Mouse (Mus musculus): ENCODE data around the gene March10. TPM values are rescaled to one million over a fixed set of nuclear protein-coding genes. Genes with fewer than 3 reads are reported as not detected.

The March10 gene
- polyA plus RNA-seq (2011; ENCODE audit: insufficient read depth, insufficient read length, low read depth, missing spikeins), result 0.37 TPM in 1 of 2 replicates, not detected in the other

- no peak within 1 kb of the TSS for H3K27ac ChIP-seq (ENCODE audit: insufficient read depth, low read length)
- no peak within 1 kb of the TSS for H3K9ac ChIP-seq (ENCODE audit: low read depth, poor library complexity, severe bottlenecking)
- TF ChIP-seq EP300 (IDR thresholded peaks at IDR 0.05; ENCODE audit: insufficient read depth, low read depth, low read length), result no peak
- TF ChIP-seq POLR2A (IDR thresholded peaks at IDR 0.05; ENCODE audit: insufficient read depth, low read length), result no peak
- no peak for TF ChIP-seq CTCF (IDR thresholded peaks at IDR 0.05; ENCODE audit: low read depth, low read length)
- no peaks in the 10 kb centered on the region for H3K9me3 ChIP-seq (replicated peaks; ENCODE audit: control insufficient read depth, insufficient read depth, low read length, poor library complexity, severe bottlenecking)
- no peaks in the 10 kb centered on the region for H3K36me3 ChIP-seq (ENCODE audit: control insufficient read depth, insufficient read depth, low read length, poor library complexity, severe bottlenecking)
- no peaks in the 10 kb centered on the region for H3K4me1 ChIP-seq (ENCODE audit: control insufficient read depth, insufficient read depth, low read length)
- H3K27me3 ChIP-seq (ENCODE audit: control insufficient read depth, insufficient read depth, low read length, poor library complexity, severe bottlenecking), result no peaks in the 10 kb centered on the region; the same call in 1 of the 2 replicates
- peak within 1 kb of the TSS; percentile 33; the same call in 1 of the 2 replicates for H3K4me3 ChIP-seq (ENCODE audit: low read depth, low read length)
Observed at GRCm38 (mm10) chr11:105456497-105456907, at the start of gene March10. Gene March10 (minus strand): TSS chr11:105456735.

DNA sequence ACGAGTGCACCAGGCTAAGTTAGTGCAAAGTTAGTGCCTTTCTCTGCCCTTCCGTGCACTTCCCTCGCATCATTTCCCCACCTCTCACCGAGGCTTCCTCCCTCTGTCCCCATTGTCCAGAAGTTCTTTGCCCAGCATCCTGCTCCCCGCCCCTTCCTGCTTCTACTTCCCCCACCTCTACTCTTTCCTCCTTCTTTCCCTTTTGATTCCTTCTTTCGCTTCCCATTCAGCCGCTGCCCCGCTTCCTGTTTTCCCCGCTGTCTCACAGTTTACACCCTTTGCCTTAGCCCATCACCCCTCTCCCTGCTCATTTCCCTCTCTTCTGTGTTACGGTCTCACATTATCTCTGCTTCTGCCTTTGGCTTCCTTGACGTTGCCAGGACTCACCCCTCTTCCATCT is 49.8 kb upstream of the March10 start:
- Histone ChIP-seq H3K27me3 (ENCODE audit: control insufficient read depth, insufficient read depth, low read length, poor library complexity, severe bottlenecking) (no peaks in the 10 kb centered on the region), H3K9me3 (replicated peaks; ENCODE audit: control insufficient read depth, insufficient read depth, low read length, poor library complexity, severe bottlenecking) (no peaks in the 10 kb centered on the region), H3K4me3 (ENCODE audit: low read depth, low read length) (no peak overlapping the region), H3K27ac (ENCODE audit: insufficient read depth, low read length) (no peak overlapping the region), H3K4me1 (ENCODE audit: control insufficient read depth, insufficient read depth, low read length) (no peaks in the 10 kb centered on the region), H3K9ac (ENCODE audit: low read depth, poor library complexity, severe bottlenecking) (no peak overlapping the region), H3K36me3 (ENCODE audit: control insufficient read depth, insufficient read depth, low read length, poor library complexity, severe bottlenecking) (no peaks in the 10 kb centered on the region)
- TF ChIP-seq POLR2A (IDR thresholded peaks at IDR 0.05; ENCODE audit: insufficient read depth, low read length) (no peak), EP300 (IDR thresholded peaks at IDR 0.05; ENCODE audit: insufficient read depth, low read depth, low read length) (no peak), CTCF (IDR thresholded peaks at IDR 0.05; ENCODE audit: low read depth, low read length) (no peak)

DNA sequence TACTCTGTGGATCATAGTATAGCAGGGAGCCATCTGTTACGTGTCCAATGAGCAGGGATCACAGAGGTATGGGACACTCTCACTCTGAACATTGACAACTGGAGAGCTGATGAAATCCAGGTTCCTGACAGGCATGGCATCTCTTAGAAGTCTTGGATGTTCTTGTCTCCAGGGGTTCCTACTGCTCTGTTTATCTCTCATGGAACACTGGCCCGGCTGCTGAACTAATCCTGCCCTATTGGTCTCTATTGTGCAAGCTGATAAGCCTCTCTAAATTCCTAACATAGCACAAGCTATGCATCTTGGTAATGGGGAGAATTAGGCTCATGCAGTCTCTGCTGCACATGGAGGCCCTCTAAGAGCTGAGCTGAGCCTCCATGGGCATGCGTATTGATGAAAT is 48.5 kb upstream of the March10 start:
- no peak for TF ChIP-seq POLR2A (IDR thresholded peaks at IDR 0.05; ENCODE audit: insufficient read depth, low read length)
- TF ChIP-seq EP300 (IDR thresholded peaks at IDR 0.05; ENCODE audit: insufficient read depth, low read depth, low read length), result no peak
- no peak for TF ChIP-seq CTCF (IDR thresholded peaks at IDR 0.05; ENCODE audit: low read depth, low read length)
- H3K36me3 ChIP-seq (ENCODE audit: control insufficient read depth, insufficient read depth, low read length, poor library complexity, severe bottlenecking), result no peaks in the 10 kb centered on the region
- H3K27ac ChIP-seq (ENCODE audit: insufficient read depth, low read length), result no peak overlapping the region
- no peak overlapping the region for H3K4me3 ChIP-seq (ENCODE audit: low read depth, low read length)
- no peaks in the 10 kb centered on the region for H3K9me3 ChIP-seq (replicated peaks; ENCODE audit: control insufficient read depth, insufficient read depth, low read length, poor library complexity, severe bottlenecking)
- no peaks in the 10 kb centered on the region for H3K4me1 ChIP-seq (ENCODE audit: control insufficient read depth, insufficient read depth, low read length)
- no peaks in the 10 kb centered on the region for H3K27me3 ChIP-seq (ENCODE audit: control insufficient read depth, insufficient read depth, low read length, poor library complexity, severe bottlenecking)
- H3K9ac ChIP-seq (ENCODE audit: low read depth, poor library complexity, severe bottlenecking), result no peak overlapping the region

DNA sequence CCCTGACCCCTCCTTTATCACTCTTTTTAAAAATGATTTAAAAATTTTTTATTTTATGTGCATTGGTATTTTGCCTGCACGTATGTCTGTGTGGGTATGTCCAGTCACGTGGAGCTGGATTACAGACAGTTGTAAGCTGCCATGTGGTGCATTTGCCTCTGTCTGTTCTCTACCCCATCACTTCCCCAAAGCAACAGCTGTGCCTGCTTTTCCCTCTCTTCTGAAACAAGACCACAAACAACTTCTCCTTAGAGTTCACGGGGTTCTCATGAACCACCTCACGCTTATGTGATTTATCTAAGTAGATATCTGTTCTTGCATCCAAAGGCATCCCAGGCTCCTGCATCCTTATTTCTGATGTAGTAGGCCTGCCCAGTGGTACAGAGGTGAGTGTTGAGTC is 45.8 kb upstream of the March10 start:
- Histone ChIP-seq H3K36me3 (ENCODE audit: control insufficient read depth, insufficient read depth, low read length, poor library complexity, severe bottlenecking) (no peaks in the 10 kb centered on the region), H3K9me3 (replicated peaks; ENCODE audit: control insufficient read depth, insufficient read depth, low read length, poor library complexity, severe bottlenecking) (no peaks in the 10 kb centered on the region), H3K27ac (ENCODE audit: insufficient read depth, low read length) (no peak overlapping the region), H3K27me3 (ENCODE audit: control insufficient read depth, insufficient read depth, low read length, poor library complexity, severe bottlenecking) (no peaks in the 10 kb centered on the region), H3K4me3 (ENCODE audit: low read depth, low read length) (no peak overlapping the region), H3K9ac (ENCODE audit: low read depth, poor library complexity, severe bottlenecking) (no peak overlapping the region), H3K4me1 (ENCODE audit: control insufficient read depth, insufficient read depth, low read length) (no peaks in the 10 kb centered on the region)
- TF ChIP-seq POLR2A (IDR thresholded peaks at IDR 0.05; ENCODE audit: insufficient read depth, low read length) (no peak), EP300 (IDR thresholded peaks at IDR 0.05; ENCODE audit: insufficient read depth, low read depth, low read length) (no peak), CTCF (IDR thresholded peaks at IDR 0.05; ENCODE audit: low read depth, low read length) (no peak)

GRCm38 (mm10) chr11:105497505-105497904 is 41.0 kb upstream of the March10 start:
- Histone ChIP-seq H3K9me3 (replicated peaks; ENCODE audit: control insufficient read depth, insufficient read depth, low read length, poor library complexity, severe bottlenecking) (no peaks in the 10 kb centered on the region), H3K4me1 (ENCODE audit: control insufficient read depth, insufficient read depth, low read length) (no peaks in the 10 kb centered on the region), H3K4me3 (ENCODE audit: low read depth, low read length) (no peak overlapping the region), H3K27me3 (ENCODE audit: control insufficient read depth, insufficient read depth, low read length, poor library complexity, severe bottlenecking) (no peaks in the 10 kb centered on the region), H3K36me3 (ENCODE audit: control insufficient read depth, insufficient read depth, low read length, poor library complexity, severe bottlenecking) (no peaks in the 10 kb centered on the region), H3K9ac (ENCODE audit: low read depth, poor library complexity, severe bottlenecking) (no peak overlapping the region), H3K27ac (ENCODE audit: insufficient read depth, low read length) (no peak overlapping the region)
- TF ChIP-seq EP300 (IDR thresholded peaks at IDR 0.05; ENCODE audit: insufficient read depth, low read depth, low read length) (no peak), CTCF (IDR thresholded peaks at IDR 0.05; ENCODE audit: low read depth, low read length) (no peak), POLR2A (IDR thresholded peaks at IDR 0.05; ENCODE audit: insufficient read depth, low read length) (no peak)

- TF ChIP-seq EP300 (IDR thresholded peaks at IDR 0.05; ENCODE audit: insufficient read depth, low read depth, low read length) (no peak), POLR2A (IDR thresholded peaks at IDR 0.05; ENCODE audit: insufficient read depth, low read length) (no peak), CTCF (IDR thresholded peaks at IDR 0.05; ENCODE audit: low read depth, low read length) (no peak)
- Histone ChIP-seq H3K4me3 (ENCODE audit: low read depth, low read length) (no peak overlapping the region), H3K36me3 (ENCODE audit: control insufficient read depth, insufficient read depth, low read length, poor library complexity, severe bottlenecking) (no peaks in the 10 kb centered on the region), H3K4me1 (ENCODE audit: control insufficient read depth, insufficient read depth, low read length) (no peaks in the 10 kb centered on the region), H3K9ac (ENCODE audit: low read depth, poor library complexity, severe bottlenecking) (no peak overlapping the region), H3K9me3 (replicated peaks; ENCODE audit: control insufficient read depth, insufficient read depth, low read length, poor library complexity, severe bottlenecking) (no peaks in the 10 kb centered on the region), H3K27ac (ENCODE audit: insufficient read depth, low read length) (no peak overlapping the region), H3K27me3 (ENCODE audit: control insufficient read depth, insufficient read depth, low read length, poor library complexity, severe bottlenecking) (no peaks in the 10 kb centered on the region)
Observed at GRCm38 (mm10) chr11:105496665-105497064, 40.1 kb upstream of the March10 start.

Measured in ES-Bruce4 (cell line).